Mouse (Mus musculus): ENCODE data around the gene Tmem254c. TPM values are rescaled to one million over a fixed set of nuclear protein-coding genes. Genes with fewer than 3 reads are reported as not detected.
"Not testable (repeated sequence)": the region's sequence is repeated elsewhere in the genome, so short reads cannot be mapped to it uniquely, and the experiment has no call there.

The Tmem254c gene
- polyA plus RNA-seq (2012; rRNA removed): 101 and 111 TPM in 2 replicates

DNA sequence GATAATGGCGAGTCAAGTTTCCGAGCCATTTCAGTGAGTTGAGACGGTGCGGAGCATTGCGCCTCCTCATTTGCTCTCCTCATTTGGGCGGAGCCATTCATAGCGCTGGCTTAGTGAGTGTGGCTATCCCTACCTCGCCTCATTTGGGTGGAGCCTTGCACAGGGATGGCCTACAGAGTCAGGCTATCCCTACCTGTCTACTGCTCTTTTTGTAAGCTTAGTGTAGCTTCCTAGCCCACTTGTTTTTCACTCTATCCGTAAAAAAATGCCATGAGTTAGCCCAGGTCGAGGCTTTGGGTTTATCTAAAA lies at the start of gene Tmem254c:
Tmem254c (minus strand) TSS at position 31 of the 309 bp plus-strand sequence.
- DNase-seq (ENCODE audit: low read depth): not testable (repeated sequence)

DNA sequence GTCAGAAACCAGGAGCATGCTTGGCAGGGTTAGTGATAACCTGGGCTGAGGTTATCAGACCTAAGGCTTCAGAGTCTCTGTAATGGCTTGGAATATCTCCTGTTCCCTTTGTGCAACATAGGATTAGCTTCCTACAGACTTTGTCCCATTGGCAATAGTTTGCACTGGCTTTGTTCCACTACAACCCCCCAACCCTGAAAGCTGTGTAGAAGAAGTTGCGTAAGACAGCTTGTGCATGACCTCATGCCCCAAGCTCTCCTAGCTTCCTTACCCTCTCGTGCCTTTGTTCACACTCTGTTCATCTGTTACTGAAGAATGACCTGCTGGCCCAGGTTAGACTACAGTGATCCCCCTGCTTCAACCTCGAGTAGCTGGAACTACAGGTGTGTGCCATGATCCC lies 30.5 kb upstream of the Tmem254c start:
- not testable (repeated sequence) for DNase-seq (ENCODE audit: low read depth)

DNA sequence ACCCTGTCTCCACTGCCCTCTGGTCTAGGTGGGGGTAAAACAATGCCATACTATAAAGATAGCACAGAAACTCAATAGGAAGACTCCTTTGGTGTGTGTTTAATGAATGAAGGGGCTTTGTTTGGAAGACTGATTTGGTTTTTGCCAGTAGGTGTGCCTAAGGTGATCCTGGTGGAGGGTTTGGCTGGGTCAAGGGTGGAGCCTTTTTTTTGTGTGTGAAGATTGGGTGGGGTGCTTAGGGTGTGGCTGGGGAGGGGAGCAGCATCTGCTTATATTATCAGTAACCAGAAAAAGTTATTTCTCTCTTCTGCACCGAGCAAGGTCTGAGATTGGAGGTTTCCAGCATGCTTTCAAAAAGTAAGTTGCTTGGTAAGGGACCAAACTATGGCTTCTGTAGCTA lies 14.8 kb upstream of the Tmem254c start, which contains the start of gene Cphx3:
Cphx3 (plus strand) TSS at position 301 of the 400 bp plus-strand sequence.
- not testable (repeated sequence) for DNase-seq (ENCODE audit: low read depth)

DNA sequence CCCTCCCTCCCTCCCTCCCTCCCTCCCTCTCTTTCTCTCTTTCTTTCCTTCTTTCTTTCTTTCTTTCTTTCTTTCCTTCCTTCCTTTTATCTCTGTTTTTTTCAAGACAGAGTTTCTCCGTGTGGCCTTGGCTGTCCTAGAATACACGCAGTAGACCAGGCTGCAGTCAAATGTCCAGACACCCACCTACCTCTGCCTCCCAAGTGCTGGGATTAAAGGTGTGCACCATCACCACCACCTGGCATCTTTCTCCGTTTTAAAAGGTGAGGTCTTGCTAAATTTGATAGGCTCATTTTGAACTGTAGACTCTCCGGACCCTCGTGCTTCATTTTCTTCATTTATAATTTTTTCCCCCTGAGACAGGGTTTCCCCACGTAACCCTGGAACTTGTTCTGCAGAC lies 14.1 kb upstream of the Tmem254c start, which contains the start of gene Cphx2:
Cphx2 (plus strand) TSS at position 301 of the 400 bp plus-strand sequence.
- not testable (repeated sequence) for DNase-seq (ENCODE audit: low read depth)

DNA sequence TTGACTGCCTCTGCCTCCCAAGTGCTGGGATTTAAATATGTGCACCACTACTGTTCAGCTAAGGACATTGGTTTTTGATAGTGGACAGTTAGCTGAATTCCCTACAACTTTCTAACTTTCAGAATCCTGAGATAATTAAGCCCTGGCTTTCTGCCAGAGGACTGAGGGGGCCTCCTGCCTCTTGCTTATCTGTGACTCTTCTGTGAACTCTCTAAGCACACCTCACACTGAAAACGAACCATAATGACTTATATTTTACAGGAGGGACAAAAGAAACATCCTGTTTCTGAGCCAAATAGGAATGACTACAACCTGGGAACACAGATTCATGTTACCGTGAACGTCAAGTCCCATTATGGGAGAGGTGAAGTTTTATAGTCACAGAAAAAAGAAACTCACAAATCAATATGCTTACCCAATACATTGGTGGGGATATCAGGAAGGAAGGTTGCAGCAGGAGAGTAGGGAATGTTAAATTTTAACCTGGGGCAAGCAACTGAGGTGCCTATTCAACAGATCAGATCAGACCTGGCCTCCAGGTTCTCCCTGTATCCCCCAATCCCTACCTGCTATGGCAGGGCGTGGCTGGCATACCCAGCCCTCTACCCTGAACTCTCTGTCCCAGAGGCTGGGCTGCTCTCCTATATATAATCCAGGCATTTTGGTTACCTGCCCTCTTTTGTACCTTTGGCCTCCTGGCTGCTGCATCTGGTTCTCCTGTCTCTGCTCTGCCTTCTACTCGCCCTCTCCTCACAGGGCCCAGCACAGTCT lies 9.7 kb upstream of the Tmem254c start:
- DNase-seq (ENCODE audit: low read depth): not testable (repeated sequence)

DNA sequence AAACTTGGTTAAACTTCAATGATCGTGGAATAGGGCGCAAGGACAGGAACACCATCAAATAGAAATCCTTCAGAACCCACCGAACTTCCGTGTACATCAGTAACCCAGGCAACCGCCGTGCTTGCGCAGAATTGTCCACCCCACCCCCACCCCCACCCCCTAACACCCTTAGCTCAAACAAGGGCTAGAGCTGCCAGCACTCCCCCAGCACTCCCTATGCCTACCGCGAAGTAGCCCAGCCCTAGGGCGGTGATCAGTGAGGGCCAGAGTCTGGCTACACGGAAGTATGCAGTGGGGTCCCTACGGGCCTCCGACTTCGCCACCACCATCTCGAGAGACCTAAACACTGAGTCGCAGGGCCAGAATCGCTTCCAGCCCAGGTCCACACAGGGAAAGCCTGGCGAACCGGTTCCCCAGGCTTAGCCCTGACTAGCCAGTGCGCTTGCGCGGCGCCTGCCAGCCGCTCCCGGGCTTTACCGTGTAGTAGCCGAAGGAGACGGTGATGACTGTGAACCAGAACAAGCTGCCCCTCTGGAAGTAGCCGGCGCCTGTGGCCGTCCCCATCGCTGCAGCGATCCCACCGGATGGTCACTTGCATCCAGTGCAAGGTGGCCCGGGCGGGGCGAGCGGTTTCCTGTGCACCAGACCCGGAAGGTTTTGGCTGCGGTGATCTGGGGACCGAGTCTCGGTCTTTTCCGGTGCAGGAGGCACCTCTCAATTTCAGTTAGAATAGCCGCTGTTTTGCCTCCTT lies 406 bp downstream of the Tmem254c start:
- not testable (repeated sequence) for DNase-seq (ENCODE audit: low read depth)

DNA sequence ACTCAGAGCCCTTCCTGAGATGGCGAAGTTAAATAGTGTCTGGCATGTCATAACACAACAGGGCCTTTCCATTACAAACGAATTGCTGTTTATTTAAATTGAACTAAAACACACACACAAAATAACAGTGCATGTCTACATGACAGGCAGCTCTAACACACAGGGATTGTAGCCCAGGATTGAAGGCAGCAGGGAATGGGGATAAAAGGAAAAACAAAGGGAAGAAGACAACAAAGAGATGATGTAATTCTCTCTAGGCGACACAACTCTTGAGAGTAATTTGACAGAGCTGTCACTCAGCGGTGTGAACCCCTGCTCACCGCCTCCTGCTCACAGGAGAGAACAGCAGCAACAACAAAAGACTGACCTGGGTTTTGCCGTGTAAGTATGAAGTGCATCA lies 7.8 kb downstream of the Tmem254c start:
- DNase-seq (ENCODE audit: low read depth): not testable (repeated sequence)

DNA sequence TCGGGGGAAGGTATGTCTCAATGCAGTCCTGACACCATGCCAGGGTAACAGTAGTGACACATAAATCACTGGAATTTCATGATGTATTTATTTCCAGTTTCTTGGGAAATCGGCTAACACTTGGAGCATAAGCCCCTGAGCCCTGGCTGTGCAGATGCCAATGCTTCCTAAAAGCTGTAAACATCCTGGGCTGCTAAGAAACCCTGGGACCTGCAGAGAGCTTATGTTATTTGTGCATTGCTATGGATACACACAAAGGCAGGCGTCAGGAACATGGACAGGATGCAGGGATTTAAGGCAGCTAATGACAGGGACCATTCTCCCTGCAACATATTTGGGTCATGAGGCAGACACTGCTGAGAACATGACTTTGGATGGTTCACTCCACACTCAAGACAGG lies 9.0 kb downstream of the Tmem254c start:
- not testable (repeated sequence) for DNase-seq (ENCODE audit: low read depth)

DNA sequence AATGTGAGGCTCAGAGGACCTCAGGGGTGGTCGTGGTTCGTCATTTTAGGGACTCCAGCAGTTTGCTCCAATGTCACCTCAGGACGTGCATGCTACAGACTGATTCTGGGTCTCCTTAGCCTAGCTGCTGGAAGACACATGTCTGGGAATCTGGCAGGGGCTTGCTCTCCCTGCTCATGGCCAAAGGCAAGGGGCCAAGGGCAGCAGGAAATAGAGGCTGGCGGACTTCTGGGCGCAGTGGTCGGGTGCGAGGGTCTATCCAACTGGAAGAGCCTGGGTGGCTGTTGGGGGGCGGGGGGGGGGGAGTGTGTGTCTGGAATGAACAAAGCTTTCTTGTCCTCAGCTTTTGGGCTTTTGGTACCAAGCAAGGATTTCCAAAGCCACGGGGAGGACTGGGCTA lies 18.4 kb downstream of the Tmem254c start:
- DNase-seq (ENCODE audit: low read depth): not testable (repeated sequence)

DNA sequence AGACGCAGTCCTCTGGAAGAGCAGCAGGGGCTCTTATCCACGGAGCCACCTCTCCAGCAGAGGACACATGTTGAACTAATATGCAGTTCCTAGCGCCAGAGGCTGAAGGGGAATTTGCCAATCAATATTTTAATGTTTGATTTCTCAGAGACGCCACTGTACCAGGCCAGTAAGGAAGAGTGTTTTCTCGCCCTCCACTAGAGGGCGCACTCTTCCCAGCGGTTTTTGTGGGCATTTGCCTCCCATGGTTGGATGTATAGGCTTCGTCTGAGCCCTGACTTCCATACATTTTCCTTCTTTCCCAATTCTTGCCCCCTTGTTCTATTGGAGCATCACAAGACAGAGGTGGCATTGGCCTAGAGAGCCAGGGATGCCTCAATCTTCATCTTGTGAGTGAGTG lies 20.1 kb downstream of the Tmem254c start:
- not testable (repeated sequence) for DNase-seq (ENCODE audit: low read depth)

DNA sequence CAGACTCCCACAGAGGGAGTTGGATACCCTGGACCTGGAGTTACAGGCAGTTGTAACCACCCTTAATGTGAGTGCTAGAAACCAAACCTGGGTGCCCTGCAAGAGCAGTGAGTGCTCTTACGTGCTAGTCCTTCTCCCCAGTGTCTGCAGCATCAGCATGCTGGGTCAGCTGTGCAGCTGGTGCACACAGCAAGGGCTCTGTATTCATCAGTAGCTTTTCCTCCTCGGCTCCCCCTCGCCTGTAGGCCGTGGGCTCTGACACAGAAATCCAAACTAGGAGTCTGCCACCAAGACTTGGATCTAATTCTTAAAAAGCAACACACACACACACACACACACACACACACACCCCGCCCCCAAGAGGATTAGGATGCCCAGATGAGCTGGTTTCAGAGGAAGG lies 22.1 kb downstream of the Tmem254c start:
- DNase-seq (ENCODE audit: low read depth): not testable (repeated sequence)

DNA sequence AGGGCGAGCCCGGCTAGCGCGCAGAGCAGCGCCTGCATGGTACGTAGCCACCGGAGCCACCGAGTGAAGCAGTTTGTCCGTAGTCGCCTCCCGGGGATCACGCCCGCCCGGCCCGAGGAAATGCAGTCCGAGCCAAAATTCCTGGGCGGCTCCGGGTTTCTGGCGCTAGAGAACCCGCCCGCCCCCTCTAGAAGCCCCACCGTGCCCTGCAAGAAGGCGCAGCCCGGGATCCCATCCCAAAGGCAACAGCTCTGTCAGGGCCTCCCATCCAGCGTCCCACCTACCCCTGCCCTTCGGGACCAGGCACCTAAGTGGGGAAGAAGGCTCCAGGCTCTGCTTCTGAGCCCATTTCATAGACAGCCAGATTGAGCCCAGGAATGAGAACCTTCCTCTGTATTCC lies 24.5 kb downstream of the Tmem254c start, which contains the start of gene Gm9780:
Gm9780 (minus strand) TSS at position 101 of the 400 bp plus-strand sequence.
- DNase-seq (ENCODE audit: low read depth): not testable (repeated sequence)

DNA sequence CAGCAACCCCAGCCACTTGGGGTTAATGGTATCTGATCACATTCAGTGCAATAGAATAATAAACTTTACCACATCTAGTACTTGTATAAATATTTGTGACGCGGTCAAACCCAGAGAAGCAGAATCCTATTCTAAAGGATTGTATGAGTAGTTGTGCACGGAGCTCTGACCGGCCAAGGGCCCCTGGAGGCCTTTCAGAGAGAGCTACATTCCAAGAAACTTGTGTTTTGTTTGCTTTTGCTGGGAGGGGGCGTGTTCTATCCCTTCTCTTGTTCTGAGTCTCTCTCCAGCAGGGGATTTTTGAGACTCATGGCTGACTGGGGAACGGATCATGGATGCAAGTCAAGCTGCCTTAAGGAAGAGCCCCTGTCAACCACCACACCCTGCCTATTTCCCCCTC lies 31.7 kb downstream of the Tmem254c start:
- not testable (repeated sequence) for DNase-seq (ENCODE audit: low read depth)

DNA sequence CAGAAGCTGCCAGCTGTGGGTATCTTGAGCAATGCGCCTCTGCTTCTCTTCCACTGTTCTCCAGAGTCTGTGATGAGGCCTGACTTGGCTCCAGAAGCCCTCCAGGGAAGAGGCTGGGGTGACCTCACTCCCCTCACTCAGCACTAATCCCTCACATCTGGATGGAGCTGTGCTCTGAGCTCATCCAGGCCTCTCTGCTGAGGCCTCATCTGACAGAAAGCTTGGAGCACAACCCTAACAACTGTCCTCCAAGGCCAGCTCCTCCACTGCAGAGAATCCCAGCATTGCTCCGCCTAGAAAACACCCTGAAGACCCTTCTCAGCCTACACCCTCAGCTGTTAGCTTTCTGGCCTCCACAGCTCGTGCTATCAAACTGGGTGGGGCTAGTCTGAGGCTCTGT lies 32.8 kb downstream of the Tmem254c start:
- not testable (repeated sequence) for DNase-seq (ENCODE audit: low read depth)

DNA sequence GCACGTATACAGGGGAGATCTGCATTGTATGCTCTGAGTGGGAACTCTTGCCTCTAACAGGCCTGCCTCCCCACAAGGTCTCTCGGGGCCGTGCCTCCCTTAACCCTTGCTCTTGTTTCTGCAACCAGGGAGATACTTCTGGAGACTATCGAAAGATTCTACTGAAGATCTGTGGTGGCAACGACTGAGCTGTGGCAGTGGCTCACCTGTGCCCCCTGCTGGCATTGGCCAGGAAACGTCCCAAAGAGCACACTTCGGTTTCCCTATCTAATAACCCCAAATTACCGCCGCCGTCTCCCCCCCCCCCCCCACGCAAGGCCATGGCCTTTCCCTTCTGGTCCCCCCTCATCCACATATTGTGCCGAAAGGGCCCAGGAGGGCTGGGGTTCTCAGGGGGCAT lies 41.5 kb downstream of the Tmem254c start:
- DNase-seq (ENCODE audit: low read depth): not testable (repeated sequence)

DNA sequence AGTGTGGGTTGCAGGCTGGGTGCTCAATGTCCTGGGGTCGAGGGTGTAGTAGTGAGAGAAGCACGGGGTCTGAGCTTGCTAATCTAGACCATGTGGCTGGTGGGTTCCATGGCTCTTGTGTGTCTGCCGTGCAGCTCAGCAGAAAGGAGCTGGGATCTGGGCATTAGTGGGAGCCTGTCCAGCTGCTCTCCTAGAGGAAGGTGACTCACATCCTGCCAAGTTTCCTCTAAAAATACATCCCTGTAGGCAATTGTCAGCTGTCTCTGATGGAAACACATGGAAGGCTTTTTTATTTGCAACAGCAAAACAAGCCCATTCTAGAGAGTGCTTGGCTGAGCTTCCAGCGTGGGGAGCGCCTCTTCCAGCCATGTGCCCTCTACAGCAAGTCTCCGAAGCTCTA lies 44.3 kb downstream of the Tmem254c start:
- not testable (repeated sequence) for DNase-seq (ENCODE audit: low read depth)

DNA sequence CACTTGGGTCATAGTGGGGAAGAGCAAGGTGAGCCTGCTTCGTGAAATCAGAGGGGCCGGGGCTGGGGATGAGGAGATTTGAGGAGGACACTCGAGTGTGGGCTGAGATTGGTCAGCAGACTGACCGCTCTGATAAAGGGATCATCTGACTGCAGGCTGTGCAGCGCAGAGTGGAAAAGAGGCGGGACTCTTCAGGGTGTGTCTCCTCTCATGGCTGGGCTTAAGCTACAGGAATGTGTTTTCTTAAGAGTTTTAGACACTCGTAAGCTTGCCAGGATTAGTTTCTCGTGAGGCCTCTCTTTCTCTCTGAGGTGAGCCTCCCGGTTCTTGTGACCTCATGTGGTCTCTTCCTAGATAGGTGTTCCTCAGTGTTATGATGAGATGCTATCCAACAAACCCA lies 45.6 kb downstream of the Tmem254c start:
- not testable (repeated sequence) for DNase-seq (ENCODE audit: low read depth)

DNA sequence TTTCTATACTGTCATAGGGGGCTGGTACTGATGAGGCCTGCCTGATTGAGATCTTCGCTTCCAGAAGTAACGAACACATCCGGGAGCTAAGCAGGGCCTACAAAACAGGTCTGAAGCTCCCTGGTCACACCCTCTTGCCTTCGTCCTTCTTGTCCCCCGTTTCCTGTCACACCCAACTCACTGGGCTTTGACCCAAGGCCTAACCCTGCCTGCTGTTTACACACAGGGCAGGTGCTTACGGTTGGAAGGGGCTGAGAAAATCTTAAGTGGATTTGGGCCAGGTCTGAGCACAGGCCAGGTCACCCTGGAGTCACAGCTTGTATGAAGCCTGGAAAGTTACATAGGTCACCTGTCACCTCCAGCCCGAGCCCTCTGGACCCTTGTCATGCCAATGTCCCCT lies 50.7 kb downstream of the Tmem254c start:
- DNase-seq (ENCODE audit: low read depth): not testable (repeated sequence)

Data from gonadal fat pad, adult 2 months (tissue).